Mouse (Mus musculus): ENCODE data around the gene Gnmt. TPM values are rescaled to one million over a fixed set of nuclear protein-coding genes. Genes with fewer than 3 reads are reported as not detected.

The Gnmt gene
- total and polyA plus RNA-seq, 3 experiments, result 0.62 to 1.6 TPM; not detected in 1

DNA sequence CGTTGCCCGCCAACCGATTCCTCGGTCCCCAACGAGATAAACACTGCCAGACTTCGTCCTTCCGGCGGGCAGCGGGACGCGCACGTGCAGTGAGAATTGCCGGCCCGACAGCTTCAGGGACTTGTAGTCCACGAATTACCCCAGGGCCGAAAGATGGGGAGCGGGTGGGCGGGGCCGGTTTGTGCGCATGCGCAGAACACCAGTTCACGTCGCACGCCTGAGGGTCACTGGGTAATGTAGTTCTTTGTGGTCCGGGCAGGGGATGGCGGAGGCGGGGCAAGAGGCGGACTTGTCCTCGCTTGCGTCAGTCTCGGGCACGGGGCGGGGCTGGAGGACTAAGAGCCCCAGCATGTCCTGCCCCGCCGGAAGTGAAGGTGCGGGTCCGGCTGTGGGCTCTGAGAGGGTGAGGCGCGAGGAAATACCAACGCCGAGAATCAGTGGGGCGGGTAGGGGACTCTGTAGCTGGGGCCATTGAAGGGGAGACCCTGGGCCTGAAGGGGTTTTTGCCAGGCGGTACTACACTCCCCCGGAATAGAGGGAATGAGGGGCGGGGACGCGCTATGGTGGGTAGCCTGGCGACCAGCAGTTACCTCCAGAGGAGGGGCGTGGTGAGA, 48.1 kb downstream of the Gnmt start, which contains the start of gene Klhdc3 (continued):
- no peak for TF ChIP-seq MEF2A (IDR thresholded peaks at IDR 0.05; ENCODE audit: extremely low read depth, insufficient replicate concordance, low read depth, low read length, poor library complexity, severe bottlenecking)
- TF ChIP-seq ZC3H11A (IDR thresholded peaks at IDR 0.05; ENCODE audit: low read depth, low read length), result no peak
- TF ChIP-seq ZKSCAN1 (IDR thresholded peaks at IDR 0.05; ENCODE audit: low read depth, low read length), result no peak

DNA sequence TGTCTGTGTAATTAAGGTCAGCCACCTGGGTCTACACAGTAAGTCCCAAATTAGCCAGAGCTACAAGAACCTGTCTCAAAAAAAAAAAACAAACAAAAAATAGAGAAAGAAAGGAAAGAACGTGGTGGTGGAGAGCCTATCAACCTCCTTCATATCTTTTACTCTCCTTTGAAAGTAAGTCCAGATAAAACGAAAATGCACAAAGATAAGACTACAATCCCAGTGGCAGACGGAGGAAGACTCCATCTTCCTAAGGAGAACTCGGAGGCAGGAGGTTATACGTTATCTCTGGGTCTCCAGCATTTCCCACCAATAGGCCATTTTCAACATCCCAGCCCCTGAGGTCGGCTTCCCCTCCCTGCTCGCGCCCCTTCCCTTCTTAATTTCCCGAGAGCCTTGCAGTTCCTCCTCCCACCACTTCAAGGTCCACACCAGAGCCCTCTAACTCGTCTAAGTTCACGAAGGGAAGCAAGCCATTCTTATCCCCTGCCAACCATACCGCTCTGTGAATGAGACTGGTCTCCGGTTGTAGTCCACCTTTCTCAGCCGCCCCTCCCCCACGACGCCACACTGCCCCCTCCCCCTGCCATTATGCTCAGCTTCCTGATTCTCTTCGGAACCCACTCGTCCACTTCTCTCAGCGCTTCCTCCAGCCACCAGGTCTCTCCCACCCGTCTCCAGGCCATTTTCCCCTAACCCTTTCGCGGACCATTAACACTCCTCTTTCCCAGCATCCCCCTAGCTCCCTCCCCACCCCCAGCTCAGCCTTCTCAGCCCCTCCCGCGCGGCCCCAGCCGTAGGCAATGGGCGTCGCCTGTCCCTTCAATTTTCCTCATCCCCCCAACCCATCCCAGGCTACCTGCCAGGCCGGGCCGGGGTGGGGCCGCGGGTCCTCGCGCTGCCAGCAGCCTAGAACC, 48.9 kb downstream of the Gnmt start:
- TF ChIP-seq UBTF (IDR thresholded peaks at IDR 0.05; ENCODE audit: borderline replicate concordance, insufficient read depth, low read depth, low read length) (no peak), POLR2AphosphoS2 (IDR thresholded peaks at IDR 0.05; ENCODE audit: low read length) (no peak), USF1 (IDR thresholded peaks at IDR 0.05; ENCODE audit: low read depth, low read length) (no peak), SIN3A (IDR thresholded peaks at IDR 0.05; ENCODE audit: low read length) (0 out of 2 replicates have a peak, but pooled peaks have one; percentile 5), TAL1 (IDR thresholded peaks at IDR 0.05; ENCODE audit: low read length) (no peak), ELF1 (IDR thresholded peaks at IDR 0.05; ENCODE audit: low read depth, low read length) (peak; percentile 31; the same call in 1 of the 2 replicates), EP300 (IDR thresholded peaks at IDR 0.05; ENCODE audit: low read depth in 1 of 2, low read length in 2 of 2) (peak; percentile 51 to 53), MYB (IDR thresholded peaks at IDR 0.05; ENCODE audit: low read depth, low read length) (0 out of 2 replicates have a peak, but pooled peaks have one; percentile 12), GATA1 (IDR thresholded peaks at IDR 0.05; ENCODE audit: low read depth, low read length) (peak; percentile 85), BHLHE40 (IDR thresholded peaks at IDR 0.05; ENCODE audit: borderline replicate concordance, low read depth, low read length) (no peak), ETS1 (IDR thresholded peaks at IDR 0.05; ENCODE audit: low read depth, low read length) (peak; percentile 49; the same call in 1 of the 2 replicates), POLR2A (IDR thresholded peaks at IDR 0.05; ENCODE audit: control insufficient read depth in 1 of 2, insufficient read depth in 1 of 2, low read depth in 1 of 2, low read length in 2 of 2, poor library complexity in 1 of 2) (peak in 1 of 2 experiments; percentile 42; a peak in 2 of 4 replicates), TBP (IDR thresholded peaks at IDR 0.05; ENCODE audit: low read depth, low read length) (no peak), MAX (IDR thresholded peaks at IDR 0.05; ENCODE audit: low read length) (peak; percentile 35; the same call in 1 of the 2 replicates), ZMIZ1 (IDR thresholded peaks at IDR 0.05; ENCODE audit: low read depth, low read length) (peak; percentile 46; the same call in 1 of the 2 replicates), E2F4 (IDR thresholded peaks at IDR 0.05; ENCODE audit: borderline replicate concordance, low read depth, low read length) (no peak), MAFK (IDR thresholded peaks at IDR 0.05; ENCODE audit: borderline replicate concordance, low read depth, low read length) (no peak), MAZ (IDR thresholded peaks at IDR 0.05; ENCODE audit: low read depth, low read length) (peak; percentile 64; the same call in 1 of the 2 replicates), TCF12 (IDR thresholded peaks at IDR 0.05; ENCODE audit: low read depth, low read length) (0 out of 2 replicates have a peak, but pooled peaks have one; percentile 18), MYC (IDR thresholded peaks at IDR 0.05; ENCODE audit: low read depth, low read length) (0 out of 2 replicates have a peak, but pooled peaks have one; percentile 34), CHD2 (IDR thresholded peaks at IDR 0.05; ENCODE audit: low read length) (peak; percentile 55), RCOR1 (IDR thresholded peaks at IDR 0.05; ENCODE audit: low read depth, low read length) (peak; percentile 38; the same call in 1 of the 2 replicates), MXI1 (IDR thresholded peaks at IDR 0.05; ENCODE audit: low read depth, low read length) (peak; percentile 32), CTCF (IDR thresholded peaks at IDR 0.05 in 2 of 3, conservative IDR thresholded peaks at IDR 0.05 in 1 of 3; ENCODE audit: control insufficient read depth in 1 of 3, insufficient read depth in 1 of 3, low read depth in 2 of 3, low read length in 3 of 3, poor library complexity in 1 of 3, severe bottlenecking in 1 of 3) (no peak; a peak in 1 of 6 replicates)
- H3K36me3 ChIP-seq (ENCODE audit: control insufficient read depth in 1 of 2, insufficient read depth in 2 of 2, low read length in 2 of 2), result peaks cover 0 to 15% of the 10 kb centered on the region in 2 experiments; a peak in 2 of 4 replicates
- H3K4me3 ChIP-seq (ENCODE audit: control insufficient read depth in 1 of 2, insufficient read depth in 1 of 2, low read depth in 2 of 2, low read length in 2 of 2), result peak overlapping the region; percentile 80 to 93
- peaks cover 35% of the 10 kb centered on the region for H3K79me2 ChIP-seq (ENCODE audit: control insufficient read depth, insufficient read depth, low read length, poor library complexity)
- peak; percentile 70 for DNase-seq (ENCODE audit: low read depth, low spot score)
- H3K27me3 ChIP-seq (ENCODE audit: control insufficient read depth in 1 of 2, insufficient read depth in 2 of 2, low read length in 2 of 2), result no peaks in the 10 kb centered on the region
- peak overlapping the region; percentile 95 for H3K9ac ChIP-seq (ENCODE audit: control insufficient read depth, low read depth, low read length, poor library complexity, severe bottlenecking)
- H3K4me1 ChIP-seq (ENCODE audit: control insufficient read depth in 1 of 2, insufficient read depth in 2 of 2, low read length in 2 of 2), result peaks cover 2 to 9% of the 10 kb centered on the region in 2 experiments; a peak in 3 of 4 replicates
- H3K9me3 ChIP-seq (replicated peaks; ENCODE audit: insufficient read depth, low read length), result no peaks in the 10 kb centered on the region
- H3K27ac ChIP-seq (ENCODE audit: control insufficient read depth, low read depth, low read length), result peak overlapping the region; percentile 86
